Comparison of ENCODE assay signal across 8 mouse cellular contexts in genomic region chr12:21426065-21426940, GRCm38 (mm10). TPM values are rescaled to one million over a fixed set of nuclear protein-coding genes. Genes with fewer than 3 reads are reported as not detected.
DNase-seq lines count a peak whose midpoint lies in the region; ATAC-seq lines count a peak whose summit lies in the region.
"Had no signal": no experiment of that assay in that cellular context is flagged by ENCODE, and none has a peak within 500 bp of the region (broad histone marks: within the 10 kb centered on the region; RNA-seq: fewer than 3 reads in every experiment).

No protein-coding gene starts in this region.

- ATAC-seq in stomach, embryonic 14.5 days (ENCODE audit: insufficient number of reproducible peaks, insufficient read depth, low FRiP score, low read depth), result peak; percentile 76; the same call in 1 of the 2 replicates

- peaks cover 47% of the 10 kb centered on the region for H3K4me1 ChIP-seq in megakaryocyte, embryonic 14.5 days
- H3K4me1 ChIP-seq in stomach, embryonic 14.5 days (ENCODE audit: control insufficient read depth, insufficient read depth, low read length), result peaks cover 7% of the 10 kb centered on the region

- no peak overlapping the region for H3K9ac ChIP-seq in stomach, embryonic 14.5 days (replicated peaks; ENCODE audit: low read depth, low read length)

- H3K27me3 ChIP-seq in megakaryocyte, embryonic 14.5 days (replicated peaks), result no peaks in the 10 kb centered on the region
- no peaks in the 10 kb centered on the region for H3K27me3 ChIP-seq in stomach, embryonic 14.5 days (ENCODE audit: control insufficient read depth, insufficient read depth, low read length)

- H3K4me2 ChIP-seq in stomach, embryonic 14.5 days (replicated peaks; ENCODE audit: low read depth, low read length), result peak overlapping the region; percentile 40

- H3K36me3 ChIP-seq in megakaryocyte, embryonic 14.5 days (replicated peaks; ENCODE audit: low read length), result no peaks in the 10 kb centered on the region
- no peaks in the 10 kb centered on the region for H3K36me3 ChIP-seq in stomach, embryonic 14.5 days (ENCODE audit: control insufficient read depth, insufficient read depth, low read length)

- peak overlapping the region; percentile 83 for H3K27ac ChIP-seq in stomach, embryonic 14.5 days (ENCODE audit: low read length)

- DNase-seq in 416B (ENCODE audit: low read depth) (peak; percentile 61), ES-CJ7 (ENCODE audit: low read depth, low spot score) (peak; percentile 64)
- peak; percentile 68 for DNase-seq in fibroblast of lung, adult 2 months (ENCODE audit: low read depth)
- DNase-seq in heart, postnatal 4 days, result peak; percentile 64
- DNase-seq in large intestine, adult 2 months (ENCODE audit: low read depth, low spot score), result peak; percentile 35

- H3K4me3 ChIP-seq in megakaryocyte, embryonic 14.5 days (replicated peaks), result peak overlapping the region; percentile 84
- H3K4me3 ChIP-seq in stomach, embryonic 14.5 days (ENCODE audit: low read depth, low read length), result peak overlapping the region; percentile 22; the same call in 1 of the 2 replicates
- H3K4me3 ChIP-seq: erythroblast, embryonic 14.5 days had no signal

- 4% methylated on average over 16 of the region's 16 CpGs for WGBS in large intestine, adult 2 months
- WGBS in stomach, embryonic 14.5 days, result 11% methylated on average over 16 of the region's 16 CpGs

- H3K9me3 ChIP-seq in megakaryocyte, embryonic 14.5 days, result no peaks in the 10 kb centered on the region
- no peaks in the 10 kb centered on the region for H3K9me3 ChIP-seq in stomach, embryonic 14.5 days (ENCODE audit: control insufficient read depth, low read depth, low read length)

RNA-seq across cellular contexts. Expression of gene Ywhaq, which starts 8.9 kb away (rescaled TPM):
- 100 to 1,000 TPM; 173 to 184 TPM for total RNA-seq in heart, postnatal 4 days (2021)
- 69.8 and 75.7 TPM in 2 replicates for polyA plus RNA-seq in large intestine, adult 2 months (2012; rRNA removed)
- polyA plus RNA-seq in megakaryocyte, embryonic 14.5 days (2012; ENCODE audit: insufficient read depth, low replicate concordance), result 36.8 and 41.4 TPM in 2 replicates
- polyA plus RNA-seq in stomach, embryonic 14.5 days (2014; fragmentation: Nextera tagmentation; extraction: Ambion mirVana), result 763 and 797 TPM in 2 replicates

RNA-seq across cellular contexts. Expression of gene Adam17, which starts 52.9 kb away (rescaled TPM):
- 10 to 100 TPM; 40.0 to 40.2 TPM for total RNA-seq in heart, postnatal 4 days (2021)
- 15.2 and 28.8 TPM in 2 replicates for polyA plus RNA-seq in large intestine, adult 2 months (2012; rRNA removed)
- polyA plus RNA-seq in megakaryocyte, embryonic 14.5 days (2012; ENCODE audit: insufficient read depth, low replicate concordance), result 7.9 and 12.1 TPM in 2 replicates
- polyA plus RNA-seq in stomach, embryonic 14.5 days (2014; fragmentation: Nextera tagmentation; extraction: Ambion mirVana), result 38.9 and 40.4 TPM in 2 replicates

Comparison
In these comparisons a context has a peak if more than half of its experiments do, and no peak if none do; other contexts are left out.
1. Peak in every context shown above with its lines: DNase-seq, ATAC-seq, H3K4me3 ChIP-seq and H3K27ac ChIP-seq.